Mouse (Mus musculus) embryonic facial prominence, embryonic 14.5 days (tissue): ENCODE measurements around the gene Lrch2. TPM values are rescaled to one million over a fixed set of nuclear protein-coding genes. Genes with fewer than 3 reads are reported as not detected.
"Not testable (repeated sequence)": the region's sequence is repeated elsewhere in the genome, so short reads cannot be mapped to it uniquely, and the experiment has no call there.

Source experiments
- ATAC-seq: fragments of 200-750 bp; cut with Nextera tagmentation; 2 replicates; pipeline ENCODE4 v1.8.0; 2017; ENCODE audit warnings: low read depth, moderate number of reproducible peaks, moderate TSS enrichment
- DNase-seq: peaks from one replicate; pipeline ENCODE4 v3.0.0-alpha.2; 2015; ENCODE audit warnings: low spot score
- H3K27ac ChIP-seq: fragments of 300-500 bp; sonication (generic); replicated peaks from 2 replicates; pipeline ENCODE4 v1.5.1; 2014; ENCODE audit warnings: low read depth, mild to moderate bottlenecking, low read length, moderate library complexity
- H3K27me3 ChIP-seq: fragments of 300-500 bp; sonication (generic); replicated peaks from 2 replicates; pipeline ENCODE4 v1.6.1; 2014; ENCODE audit warnings: low read length; ENCODE audit not compliant: control insufficient read depth, insufficient read depth
- H3K36me3 ChIP-seq: fragments of 300-500 bp; sonication (generic); 2 replicates; pipeline ENCODE4 v1.6.1; 2014; ENCODE audit warnings: low read length, mixed read lengths; ENCODE audit not compliant: control insufficient read depth, insufficient read depth
- H3K4me1 ChIP-seq: fragments of 300-500 bp; sonication (generic); 2 replicates; pipeline ENCODE4 v1.6.1; 2014; ENCODE audit warnings: antibody characterized with exemption, low read length; ENCODE audit not compliant: control insufficient read depth, insufficient read depth
- H3K4me2 ChIP-seq: fragments of 300-500 bp; sonication (generic); 2 replicates; pipeline ENCODE4 v1.6.1; 2014; ENCODE audit warnings: low read depth, mild to moderate bottlenecking, low read length, moderate library complexity, mixed read lengths
- H3K4me3 ChIP-seq: fragments of 300-500 bp; sonication (generic); 2 replicates; pipeline ENCODE4 v1.5.1; 2014; ENCODE audit warnings: low read depth, mild to moderate bottlenecking, low read length
- H3K9ac ChIP-seq: fragments of 300-500 bp; sonication (generic); 2 replicates; pipeline ENCODE4 v1.6.1; 2014; ENCODE audit warnings: low read depth, mild to moderate bottlenecking, low read length, moderate library complexity, mixed read lengths
- H3K9me3 ChIP-seq: fragments of 300-500 bp; sonication (generic); 2 replicates; pipeline ENCODE4 v1.6.1; 2016; ENCODE audit warnings: low read length; ENCODE audit not compliant: control insufficient read depth
- WGBS: fragments of 180-500 bp; shearing (Covaris S2); extraction: QIAGEN DNeasy Blood & Tissue Kit; methylation state at CpG from one replicate; pipeline ENCODE4 v1.1.7; 2014; 5-methylcytosine and 5-hydroxymethylcytosine counted together
- polyA plus RNA-seq: library from polyadenylated mRNA; unstranded; fragments of >200 nt; fragmentation: Nextera tagmentation; extraction: Ambion mirVana; gene quantifications from 2 replicates; pipeline ENCODE4 v1.2.1, GENCODE M21; 2014

Lrch2 gene
- polyA plus RNA-seq, 1 experiment from 2014 or later: 9.3 TPM

DNA sequence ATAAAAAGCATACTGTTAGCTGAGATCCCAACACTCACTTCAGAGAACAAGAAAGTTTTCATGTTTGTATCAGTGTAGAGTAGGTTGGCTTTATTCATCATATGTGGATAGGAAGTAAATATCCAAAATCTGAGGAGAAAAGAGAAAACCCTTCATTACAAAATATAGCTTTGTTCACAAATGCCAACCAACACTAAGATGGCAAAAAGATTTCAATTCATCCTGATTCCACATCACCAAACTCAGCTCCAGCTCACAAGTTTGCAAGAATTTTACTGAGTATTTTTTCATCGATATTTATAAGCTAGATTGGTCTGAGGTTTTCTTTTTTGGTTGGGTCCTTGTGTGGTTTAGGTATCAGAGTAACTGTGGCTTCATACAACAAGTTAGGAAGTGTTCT is 100.3 kb downstream of the Lrch2 start, which contains the start of gene Vmn1r239-ps:
Vmn1r239-ps (minus strand) TSS at position 101 of the 400 bp plus-strand sequence.
- DNase-seq, H3K9ac ChIP-seq, H3K9me3 ChIP-seq, H3K4me3 ChIP-seq, H3K4me2 ChIP-seq, H3K27ac ChIP-seq, ATAC-seq, H3K36me3 ChIP-seq, H3K27me3 ChIP-seq, H3K4me1 ChIP-seq: not testable (repeated sequence)
- 76% methylated on average over 1 of the region's 1 CpGs for WGBS

DNA sequence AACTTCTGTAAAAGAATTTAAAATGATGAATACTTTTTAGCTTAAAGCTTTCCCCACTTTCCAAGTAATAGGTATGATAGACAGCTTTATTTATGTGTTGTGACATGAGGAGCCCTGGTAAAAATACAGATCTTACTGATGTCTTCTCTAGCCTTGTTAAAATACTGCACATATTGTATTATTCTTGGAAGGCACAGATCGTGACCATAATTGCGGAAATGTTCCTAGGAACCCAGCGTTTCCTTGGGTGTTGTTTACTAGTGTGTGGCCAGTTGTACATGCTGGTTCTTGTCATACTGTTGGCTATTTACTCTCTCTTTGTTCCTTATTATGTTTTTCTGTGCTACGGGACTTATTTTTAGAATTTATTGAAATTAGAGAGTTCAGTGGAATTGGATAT is 110.5 kb downstream of the Lrch2 start:
- no peak overlapping the region for H3K27ac ChIP-seq
- H3K4me1 ChIP-seq: no peaks in the 10 kb centered on the region
- H3K9me3 ChIP-seq: no peaks in the 10 kb centered on the region
- no peak overlapping the region for H3K4me2 ChIP-seq
- H3K36me3 ChIP-seq: no peaks in the 10 kb centered on the region
- DNase-seq (no peak), ATAC-seq (no peak)
- WGBS: 81% methylated on average over 4 of the region's 4 CpGs
- no peak overlapping the region for H3K9ac ChIP-seq
- no peaks in the 10 kb centered on the region for H3K27me3 ChIP-seq
- no peak overlapping the region for H3K4me3 ChIP-seq

DNA sequence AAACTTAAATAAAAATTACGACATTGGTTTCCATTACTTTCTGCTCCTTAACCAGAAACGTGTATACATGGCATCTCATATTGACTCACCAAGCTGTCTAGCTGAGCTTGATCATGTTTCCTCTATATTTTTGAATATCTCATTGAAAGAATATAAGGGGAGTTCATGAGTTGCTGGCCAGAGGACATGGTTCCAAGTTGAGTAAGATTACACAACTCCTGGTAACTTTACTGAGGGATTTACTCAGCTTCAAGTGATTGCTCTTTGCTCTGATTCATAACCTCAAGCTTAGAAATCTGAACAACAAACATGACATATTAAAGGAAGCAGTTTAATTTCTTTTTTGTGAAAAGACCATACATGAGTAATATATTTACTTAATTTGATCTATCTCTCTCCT is 118.5 kb downstream of the Lrch2 start:
- Histone ChIP-seq H3K9me3 (no peaks in the 10 kb centered on the region), H3K4me2 (no peak overlapping the region), H3K27ac (no peak overlapping the region), H3K9ac (no peak overlapping the region), H3K4me1 (no peaks in the 10 kb centered on the region), H3K27me3 (no peaks in the 10 kb centered on the region), H3K4me3 (no peak overlapping the region), H3K36me3 (no peaks in the 10 kb centered on the region)
- ATAC-seq: no peak
- DNase-seq: no peak
- WGBS: 80% methylated on average over 2 of the region's 2 CpGs

DNA sequence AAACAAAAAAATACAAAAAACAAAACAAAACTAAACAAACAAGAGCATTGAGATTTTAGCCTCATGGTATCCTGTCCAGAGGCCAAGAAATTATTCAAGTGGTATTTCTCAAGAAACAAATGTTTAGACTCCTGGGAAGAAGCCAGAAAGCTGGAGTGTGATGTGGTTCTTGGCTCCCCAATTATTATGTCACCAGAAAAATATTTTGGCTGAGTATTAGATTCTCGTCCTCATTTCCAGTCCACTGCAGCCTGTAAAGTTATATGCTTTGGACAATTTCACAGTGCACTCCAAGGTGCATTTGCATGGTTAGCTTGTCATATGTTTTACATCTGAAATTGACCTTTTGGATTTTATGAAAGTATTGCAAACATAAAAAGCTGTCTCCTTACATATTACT is 124.1 kb downstream of the Lrch2 start:
- H3K4me3 ChIP-seq: no peak overlapping the region
- DNase-seq (peak; percentile 87), ATAC-seq (peak; percentile 76; the same call in 1 of the 2 replicates)
- H3K4me2 ChIP-seq: no peak overlapping the region
- H3K9ac ChIP-seq: no peak overlapping the region
- H3K36me3 ChIP-seq: no peaks in the 10 kb centered on the region
- H3K4me1 ChIP-seq: no peaks in the 10 kb centered on the region
- H3K27me3 ChIP-seq: no peaks in the 10 kb centered on the region
- no peak overlapping the region for H3K27ac ChIP-seq
- WGBS: 38% methylated on average over 1 of the region's 1 CpGs
- H3K9me3 ChIP-seq: no peaks in the 10 kb centered on the region

DNA sequence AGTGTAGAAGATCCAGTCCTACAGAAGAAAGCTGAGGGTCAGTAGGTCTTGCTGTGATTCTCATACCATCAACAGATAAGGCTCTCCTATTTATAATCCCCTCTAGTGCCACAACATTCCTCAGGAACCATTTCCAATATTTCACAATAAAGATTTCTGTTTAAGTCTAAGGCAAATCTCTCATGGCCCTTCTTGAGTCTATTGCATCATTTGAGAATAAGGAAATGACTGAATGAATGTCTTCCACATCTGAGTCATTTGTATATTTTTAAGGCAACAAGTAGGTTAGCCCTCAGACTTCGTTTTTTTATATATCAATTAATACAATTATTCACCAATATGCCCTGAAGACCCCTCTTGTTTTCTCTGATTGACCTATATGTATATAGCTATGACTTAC is 124.8 kb downstream of the Lrch2 start, which contains the start of gene Il13ra2:
Il13ra2 (minus strand) TSS at position 64 of the 400 bp plus-strand sequence.
- no peak within 1 kb of the TSS for H3K9ac ChIP-seq
- H3K27me3 ChIP-seq: no peaks in the 10 kb centered on the region
- H3K36me3 ChIP-seq: no peaks in the 10 kb centered on the region
- no peak within 1 kb of the TSS for H3K4me3 ChIP-seq
- ATAC-seq (no peak), DNase-seq (no peak)
- no peak within 1 kb of the TSS for H3K27ac ChIP-seq
- H3K4me1 ChIP-seq: no peaks in the 10 kb centered on the region
- no peak within 1 kb of the TSS for H3K4me2 ChIP-seq
- WGBS: 47% methylated on average over 1 of the region's 1 CpGs
- no peaks in the 10 kb centered on the region for H3K9me3 ChIP-seq

Other genes with a start within 250 kb of the Lrch2 start
- 0.26 and 0.32 TPM in 2 replicates for gene Il13ra2, start 124.9 kb downstream of the Lrch2 start, polyA plus RNA-seq
- not detected in 2 replicates for gene Vmn1r239-ps, start 100.4 kb downstream of the Lrch2 start, polyA plus RNA-seq
- not detected in 2 replicates for gene Gm15128, start 211.9 kb upstream of the Lrch2 start, polyA plus RNA-seq